Mouse (Mus musculus): ENCODE measurements around the gene Taar1. TPM values are rescaled to one million over a fixed set of nuclear protein-coding genes. Genes with fewer than 3 reads are reported as not detected.

Taar1 gene
- polyA plus RNA-seq (2015; fragmentation: Nextera tagmentation; extraction: Ambion mirVana): not detected in 2 replicates

GRCm38 (mm10) chr10:23920056-23920455 is at the start of gene Taar1:
Gene Taar1 (plus strand): TSS chr10:23920356.

GRCm38 (mm10) chr10:23894601-23895349 is 25.4 kb upstream of the Taar1 start, which contains the start of gene Vnn1:
Gene Vnn1 (plus strand): TSS chr10:23894688.

GRCm38 (mm10) chr10:23938312-23938711 is 18.2 kb downstream of the Taar1 start, which contains the start of gene Taar2:
Gene Taar2 (plus strand): TSS chr10:23938572.

GRCm38 (mm10) chr10:23949508-23950005 is 29.4 kb downstream of the Taar1 start, which contains the start of gene Taar3:
Gene Taar3 (plus strand): TSS chr10:23949558.

GRCm38 (mm10) chr10:23960444-23960915 is 40.3 kb downstream of the Taar1 start, which contains the start of gene Taar4:
Gene Taar4 (plus strand): TSS chr10:23960494.

GRCm38 (mm10) chr10:23970656-23971165 is 50.6 kb downstream of the Taar1 start, which contains the start of gene Taar5:
Gene Taar5 (plus strand): TSS chr10:23970706.

Other genes with a start within 250 kb of the Taar1 start
- gene Rps12, start 133.1 kb upstream of the Taar1 start, polyA plus RNA-seq (2015; fragmentation: Nextera tagmentation; extraction: Ambion mirVana): 107 and 111 TPM in 2 replicates
- gene Slc18b1, start 123.4 kb upstream of the Taar1 start, polyA plus RNA-seq (2015; fragmentation: Nextera tagmentation; extraction: Ambion mirVana): 12.7 and 13.1 TPM in 2 replicates
- 0.08 TPM in 1 of 2 replicates, not detected in the other for gene Vnn3, start 68.9 kb upstream of the Taar1 start, polyA plus RNA-seq (2015; fragmentation: Nextera tagmentation; extraction: Ambion mirVana)
- gene Vnn1, start 25.7 kb upstream of the Taar1 start, polyA plus RNA-seq (2015; fragmentation: Nextera tagmentation; extraction: Ambion mirVana): 0.48 and 1.0 TPM in 2 replicates
- 0.25 TPM in 1 of 2 replicates, not detected in the other for gene Taar2, start 18.2 kb downstream of the Taar1 start, polyA plus RNA-seq (2015; fragmentation: Nextera tagmentation; extraction: Ambion mirVana)
- gene Taar3, start 29.2 kb downstream of the Taar1 start, polyA plus RNA-seq (2015; fragmentation: Nextera tagmentation; extraction: Ambion mirVana): not detected in 2 replicates
- 0.19 TPM in 1 of 2 replicates, not detected in the other for gene Taar4, start 40.1 kb downstream of the Taar1 start, polyA plus RNA-seq (2015; fragmentation: Nextera tagmentation; extraction: Ambion mirVana)
- gene Taar5, start 50.4 kb downstream of the Taar1 start, polyA plus RNA-seq (2015; fragmentation: Nextera tagmentation; extraction: Ambion mirVana): 0.15 TPM in 1 of 2 replicates, not detected in the other
- not detected in 2 replicates for gene Taar6, start 65.3 kb downstream of the Taar1 start, polyA plus RNA-seq (2015; fragmentation: Nextera tagmentation; extraction: Ambion mirVana)
- not detected in 2 replicates for gene Taar7a, start 73.1 kb downstream of the Taar1 start, polyA plus RNA-seq (2015; fragmentation: Nextera tagmentation; extraction: Ambion mirVana)
- gene Taar7b, start 79.6 kb downstream of the Taar1 start, polyA plus RNA-seq (2015; fragmentation: Nextera tagmentation; extraction: Ambion mirVana): not detected in 2 replicates
- gene Taar7d, start 106.9 kb downstream of the Taar1 start, polyA plus RNA-seq (2015; fragmentation: Nextera tagmentation; extraction: Ambion mirVana): not detected in 2 replicates
- not detected in 2 replicates for gene Taar7e, start 117.3 kb downstream of the Taar1 start, polyA plus RNA-seq (2015; fragmentation: Nextera tagmentation; extraction: Ambion mirVana)
- gene Taar7f, start 129.2 kb downstream of the Taar1 start, polyA plus RNA-seq (2015; fragmentation: Nextera tagmentation; extraction: Ambion mirVana): not detected in 2 replicates
- gene Taar8a, start 156.1 kb downstream of the Taar1 start, polyA plus RNA-seq (2015; fragmentation: Nextera tagmentation; extraction: Ambion mirVana): not detected in 2 replicates
- not detected in 2 replicates for gene Taar8b, start 171.9 kb downstream of the Taar1 start, polyA plus RNA-seq (2015; fragmentation: Nextera tagmentation; extraction: Ambion mirVana)
- gene Taar8c, start 181.6 kb downstream of the Taar1 start, polyA plus RNA-seq (2015; fragmentation: Nextera tagmentation; extraction: Ambion mirVana): not detected in 2 replicates
- gene Taar9, start 189.2 kb downstream of the Taar1 start, polyA plus RNA-seq (2015; fragmentation: Nextera tagmentation; extraction: Ambion mirVana): not detected in 2 replicates
- gene Stx7, start 228.9 kb downstream of the Taar1 start, polyA plus RNA-seq (2015; fragmentation: Nextera tagmentation; extraction: Ambion mirVana): 272 and 281 TPM in 2 replicates

Measured in neural tube, postnatal 0 days (tissue).